Mouse (Mus musculus) kidney, embryonic 15.5 days (tissue): ENCODE data around the gene Emc10. TPM values are rescaled to one million over a fixed set of nuclear protein-coding genes. Genes with fewer than 3 reads are reported as not detected.

Experiments
- ATAC-seq: fragments of 200-750 bp; cut with Nextera tagmentation; replicated peaks from 2 replicates; pipeline ENCODE4 v1.8.0; 2017; ENCODE audit warnings: moderate TSS enrichment; ENCODE audit not compliant: low FRiP score
- H3K27ac ChIP-seq: fragments of 300-500 bp; sonication (generic); 2 replicates; pipeline ENCODE4 v1.5.1; 2015; ENCODE audit warnings: mild to moderate bottlenecking, inconsistent platforms
- H3K27me3 ChIP-seq: fragments of 300-500 bp; sonication (generic); 2 replicates; pipeline ENCODE4 v1.6.1; 2015; ENCODE audit warnings: inconsistent platforms
- H3K36me3 ChIP-seq: fragments of 300-500 bp; sonication (generic); 2 replicates; pipeline ENCODE4 v1.6.1; 2015; ENCODE audit warnings: inconsistent platforms
- H3K4me1 ChIP-seq: fragments of 300-500 bp; sonication (generic); 2 replicates; pipeline ENCODE4 v1.6.1; 2015; ENCODE audit warnings: inconsistent platforms
- H3K4me2 ChIP-seq: fragments of 300-500 bp; sonication (generic); 2 replicates; pipeline ENCODE4 v1.6.1; 2015; ENCODE audit warnings: moderate library complexity, mild to moderate bottlenecking, inconsistent platforms
- H3K4me3 ChIP-seq: fragments of 300-500 bp; sonication (generic); replicated peaks from 2 replicates; pipeline ENCODE4 v1.5.1; 2015; ENCODE audit warnings: mild to moderate bottlenecking, inconsistent platforms
- H3K9ac ChIP-seq: fragments of 300-500 bp; sonication (generic); 2 replicates; pipeline ENCODE4 v1.6.1; 2015; ENCODE audit warnings: mild to moderate bottlenecking, inconsistent platforms
- H3K9me3 ChIP-seq: fragments of 300-500 bp; sonication (generic); replicated peaks from 2 replicates; pipeline ENCODE4 v1.6.1; 2016; ENCODE audit warnings: inconsistent platforms
- WGBS: fragments of 180-500 bp; shearing (Covaris S2); methylation state at CpG from one replicate; pipeline ENCODE4 v1.1.7; 2015; ENCODE audit warnings: mixed read lengths; 5-methylcytosine and 5-hydroxymethylcytosine counted together
- polyA plus RNA-seq: library from polyadenylated mRNA; unstranded; fragments of >200 nt; fragmentation: Nextera tagmentation; extraction: Ambion mirVana; gene quantifications from 2 replicates; pipeline ENCODE4 v1.2.1, GENCODE M21; 2015

The Emc10 gene
- polyA plus RNA-seq, 1 experiment from 2014 or later: 120 TPM

GRCm38 (mm10) chr7:44466006-44466887 lies 30.1 kb downstream of the Emc10 start:
- Histone ChIP-seq H3K9ac (no peak overlapping the region), H3K27ac (no peak overlapping the region), H3K4me3 (no peak overlapping the region), H3K4me1 (peaks cover 34% of the 10 kb centered on the region), H3K4me2 (no peak overlapping the region), H3K27me3 (peaks cover 42% of the 10 kb centered on the region), H3K9me3 (no peaks in the 10 kb centered on the region), H3K36me3 (0 out of 2 replicates have a peak, but pooled peaks cover 4% of the 10 kb centered on the region)
- 76% methylated on average over 10 of the region's 10 CpGs for WGBS
- no peak for ATAC-seq

- H3K9me3 ChIP-seq: no peaks in the 10 kb centered on the region
- H3K4me1 ChIP-seq: peaks cover 32% of the 10 kb centered on the region
- 64% methylated on average over 2 of the region's 2 CpGs for WGBS
- H3K27ac ChIP-seq: no peak within 1 kb of the TSS
- H3K27me3 ChIP-seq: peaks cover 53% of the 10 kb centered on the region
- no peaks in the 10 kb centered on the region for H3K36me3 ChIP-seq
- ATAC-seq: no peak
- H3K4me2 ChIP-seq: no peak within 1 kb of the TSS
- no peak within 1 kb of the TSS for H3K4me3 ChIP-seq
- no peak within 1 kb of the TSS for H3K9ac ChIP-seq
Measured at GRCm38 (mm10) chr7:44465111-44465510, 31.2 kb downstream of the Emc10 start, which contains the start of gene Aspdh. Aspdh (plus strand) TSS chr7:44465391.

GRCm38 (mm10) chr7:44464511-44464910 lies 31.8 kb downstream of the Emc10 start:
- Histone ChIP-seq H3K4me2 (no peak overlapping the region), H3K4me3 (no peak overlapping the region), H3K27me3 (peaks cover 59% of the 10 kb centered on the region), H3K4me1 (peaks cover 32% of the 10 kb centered on the region), H3K9ac (no peak overlapping the region), H3K36me3 (no peaks in the 10 kb centered on the region), H3K9me3 (no peaks in the 10 kb centered on the region), H3K27ac (no peak overlapping the region)
- WGBS: 30% methylated on average over 4 of the region's 4 CpGs
- ATAC-seq: no peak

- H3K27ac ChIP-seq: no peak overlapping the region
Measured at GRCm38 (mm10) chr7:44463556-44464225, 32.6 kb downstream of the Emc10 start.

GRCm38 (mm10) chr7:44463056-44463425 lies 33.3 kb downstream of the Emc10 start:
- no peak for ATAC-seq
- H3K4me3 ChIP-seq: no peak overlapping the region
- peak overlapping the region; percentile 69 for H3K4me2 ChIP-seq

More at GRCm38 (mm10) chr7:44463556-44464225, 32.6 kb downstream of the Emc10 start:
- Histone ChIP-seq H3K4me1 (peaks cover 27% of the 10 kb centered on the region), H3K4me3 (no peak overlapping the region), H3K4me2 (no peak overlapping the region), H3K9me3 (no peaks in the 10 kb centered on the region; the same call in 1 of the 2 replicates), H3K36me3 (no peaks in the 10 kb centered on the region), H3K27me3 (peaks cover 67% of the 10 kb centered on the region), H3K9ac (no peak overlapping the region)
- no peak for ATAC-seq
- 81% methylated on average over 10 of the region's 10 CpGs for WGBS

DNA sequence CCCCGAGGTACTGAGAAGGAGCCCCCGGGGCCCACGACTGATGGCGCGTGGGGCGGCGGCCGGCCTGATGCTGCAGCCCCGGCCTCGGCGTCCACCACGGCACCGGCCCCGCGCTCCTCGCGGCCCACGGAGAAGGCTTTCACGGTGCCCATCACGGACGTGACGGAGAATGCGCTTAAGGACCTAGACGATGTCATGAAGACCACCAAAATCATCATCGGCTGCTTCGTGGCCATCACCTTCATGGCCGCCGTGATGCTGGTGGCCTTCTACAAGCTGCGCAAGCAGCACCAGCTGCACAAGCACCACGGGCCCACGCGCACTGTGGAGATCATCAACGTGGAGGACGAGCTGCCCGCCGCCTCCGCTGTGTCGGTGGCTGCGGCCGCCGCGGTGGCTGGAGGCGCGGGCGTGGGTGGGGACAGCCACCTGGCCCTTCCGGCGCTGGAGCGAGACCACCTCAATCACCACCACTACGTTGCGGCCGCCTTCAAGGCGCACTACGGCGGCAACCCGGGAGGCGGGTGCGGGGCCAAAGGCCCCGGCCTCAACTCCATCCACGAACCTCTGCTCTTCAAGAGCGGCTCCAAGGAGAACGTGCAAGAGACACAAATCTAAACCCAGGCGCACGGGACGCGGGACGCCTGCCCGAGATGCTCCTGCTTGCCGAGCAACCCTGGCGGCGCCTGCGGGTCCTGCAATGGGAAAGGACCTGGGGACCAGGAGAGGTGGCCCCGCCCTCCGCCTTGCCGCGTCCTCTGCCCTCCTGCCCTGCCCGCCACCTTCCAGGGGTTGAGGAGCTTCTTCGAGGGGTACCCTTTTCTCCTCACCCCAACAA lies 33.9 kb downstream of the Emc10 start:
- Histone ChIP-seq H3K4me2 (peak overlapping the region; percentile 69), H3K9me3 (no peaks in the 10 kb centered on the region; the same call in 1 of the 2 replicates), H3K4me3 (peak overlapping the region; percentile 38), H3K36me3 (no peaks in the 10 kb centered on the region), H3K9ac (no peak overlapping the region), H3K27me3 (peaks cover 70% of the 10 kb centered on the region), H3K27ac (no peak overlapping the region), H3K4me1 (peaks cover 20% of the 10 kb centered on the region)
- no peak for ATAC-seq
- 14% methylated on average over 77 of the region's 77 CpGs for WGBS

More at GRCm38 (mm10) chr7:44463056-44463425, 33.3 kb downstream of the Emc10 start:
- Histone ChIP-seq H3K9me3 (no peaks in the 10 kb centered on the region; the same call in 1 of the 2 replicates), H3K4me1 (peaks cover 21% of the 10 kb centered on the region), H3K36me3 (no peaks in the 10 kb centered on the region), H3K27ac (no peak overlapping the region), H3K27me3 (peaks cover 70% of the 10 kb centered on the region), H3K9ac (no peak overlapping the region)
- WGBS: 17% methylated on average over 8 of the region's 8 CpGs

DNA sequence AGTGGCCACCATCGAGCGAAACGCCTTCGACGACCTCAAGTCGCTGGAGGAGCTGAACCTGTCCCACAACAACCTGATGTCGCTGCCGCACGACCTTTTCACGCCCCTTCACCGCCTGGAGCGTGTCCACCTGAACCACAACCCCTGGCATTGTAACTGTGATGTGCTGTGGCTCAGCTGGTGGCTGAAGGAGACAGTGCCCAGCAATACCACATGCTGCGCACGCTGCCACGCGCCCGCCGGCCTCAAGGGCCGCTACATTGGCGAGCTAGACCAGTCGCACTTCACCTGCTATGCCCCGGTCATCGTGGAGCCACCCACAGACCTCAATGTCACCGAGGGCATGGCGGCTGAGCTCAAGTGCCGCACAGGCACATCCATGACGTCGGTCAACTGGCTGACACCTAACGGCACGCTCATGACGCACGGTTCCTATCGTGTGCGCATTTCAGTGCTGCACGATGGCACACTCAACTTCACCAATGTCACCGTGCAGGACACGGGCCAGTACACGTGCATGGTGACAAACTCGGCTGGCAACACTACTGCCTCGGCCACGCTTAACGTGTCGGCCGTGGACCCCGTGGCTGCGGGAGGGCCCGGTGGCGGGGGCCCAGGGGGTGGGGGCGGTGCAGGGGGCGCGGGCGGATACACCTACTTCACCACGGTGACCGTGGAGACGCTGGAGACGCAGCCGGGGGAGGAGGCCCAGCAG lies 34.7 kb downstream of the Emc10 start:
- no peak for ATAC-seq
- no peaks in the 10 kb centered on the region; the same call in 1 of the 2 replicates for H3K9me3 ChIP-seq
- H3K36me3 ChIP-seq: no peaks in the 10 kb centered on the region
- 51% methylated on average over 57 of the region's 57 CpGs for WGBS
- H3K27me3 ChIP-seq: peaks cover 70% of the 10 kb centered on the region
- H3K9ac ChIP-seq: no peak overlapping the region
- H3K4me1 ChIP-seq: peaks cover 14% of the 10 kb centered on the region
- peak overlapping the region; percentile 69 for H3K4me2 ChIP-seq
- H3K4me3 ChIP-seq: peak overlapping the region; percentile 38; the same call in 1 of the 2 replicates
- H3K27ac ChIP-seq: no peak overlapping the region

DNA sequence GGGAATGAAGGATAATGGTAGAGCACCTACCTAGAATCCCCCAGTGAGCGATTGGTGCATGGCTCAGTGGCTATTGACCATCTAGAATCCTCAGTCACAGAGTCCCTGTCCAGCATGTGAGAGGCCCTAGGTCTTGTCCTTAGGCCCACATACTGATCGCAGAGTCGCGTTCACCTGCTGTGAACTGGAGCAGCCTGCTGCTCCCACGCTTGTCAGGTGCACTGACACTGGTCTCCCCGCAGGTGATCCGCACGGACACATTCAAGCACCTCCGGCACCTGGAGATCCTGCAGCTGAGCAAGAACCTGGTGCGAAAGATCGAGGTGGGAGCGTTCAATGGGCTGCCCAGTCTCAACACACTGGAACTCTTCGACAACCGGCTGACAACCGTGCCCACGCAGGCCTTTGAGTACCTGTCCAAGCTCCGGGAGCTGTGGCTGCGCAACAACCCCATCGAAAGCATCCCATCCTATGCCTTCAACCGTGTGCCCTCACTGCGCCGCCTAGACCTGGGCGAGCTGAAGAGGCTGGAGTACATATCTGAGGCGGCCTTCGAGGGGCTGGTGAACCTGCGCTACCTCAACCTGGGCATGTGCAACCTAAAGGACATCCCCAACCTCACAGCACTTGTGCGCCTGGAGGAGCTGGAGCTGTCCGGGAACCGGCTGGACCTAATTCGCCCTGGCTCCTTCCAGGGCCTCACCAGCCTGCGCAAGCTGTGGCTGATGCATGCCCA lies 35.4 kb downstream of the Emc10 start:
- Histone ChIP-seq H3K4me1 (peaks cover 14% of the 10 kb centered on the region), H3K9ac (no peak overlapping the region), H3K27me3 (peaks cover 70% of the 10 kb centered on the region), H3K36me3 (no peaks in the 10 kb centered on the region), H3K27ac (no peak overlapping the region), H3K4me3 (no peak overlapping the region), H3K9me3 (no peaks in the 10 kb centered on the region; the same call in 1 of the 2 replicates), H3K4me2 (no peak overlapping the region)
- 73% methylated on average over 31 of the region's 31 CpGs for WGBS
- ATAC-seq: no peak

GRCm38 (mm10) chr7:44460067-44460466 lies 36.3 kb downstream of the Emc10 start:
- Histone ChIP-seq H3K4me2 (no peak overlapping the region), H3K27ac (no peak overlapping the region), H3K4me3 (no peak overlapping the region), H3K9ac (no peak overlapping the region), H3K9me3 (no peaks in the 10 kb centered on the region; the same call in 1 of the 2 replicates), H3K4me1 (peaks cover 14% of the 10 kb centered on the region), H3K36me3 (no peaks in the 10 kb centered on the region), H3K27me3 (peaks cover 66% of the 10 kb centered on the region)
- no peak for ATAC-seq
- 73% methylated on average over 6 of the region's 6 CpGs for WGBS

DNA sequence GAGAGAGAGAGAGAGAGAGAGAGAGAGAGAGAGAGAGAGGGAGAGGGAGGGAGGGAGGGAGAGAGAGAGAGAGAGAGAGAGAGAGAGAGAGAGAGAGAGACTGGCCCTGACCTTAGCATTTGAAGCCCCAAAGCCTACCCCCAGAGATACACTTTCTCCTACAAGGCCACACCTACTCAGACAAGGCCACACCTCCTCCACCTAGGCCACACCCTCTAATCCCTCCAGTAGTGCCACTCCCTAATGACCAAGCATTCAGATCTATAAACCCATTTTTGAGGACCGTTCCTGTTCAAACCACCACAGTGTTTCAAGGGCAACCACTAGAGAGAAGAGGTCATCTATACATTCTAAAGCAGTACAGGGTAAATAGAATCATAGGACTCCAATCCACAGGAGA lies 40.0 kb downstream of the Emc10 start:
- no peak overlapping the region for H3K9ac ChIP-seq
- no peak overlapping the region for H3K27ac ChIP-seq
- ATAC-seq: no peak
- no peak overlapping the region for H3K4me3 ChIP-seq
- 0 out of 2 replicates have a peak, but pooled peaks cover 3% of the 10 kb centered on the region for H3K4me1 ChIP-seq
- no peaks in the 10 kb centered on the region for H3K36me3 ChIP-seq
- H3K27me3 ChIP-seq: peaks cover 31% of the 10 kb centered on the region
- no peaks in the 10 kb centered on the region; the same call in 1 of the 2 replicates for H3K9me3 ChIP-seq
- WGBS: 87% methylated on average over 1 of the region's 1 CpGs
- no peak overlapping the region for H3K4me2 ChIP-seq
